Mouse (Mus musculus): ENCODE results near the gene Yif1a. TPM values are rescaled to one million over a fixed set of nuclear protein-coding genes. Genes with fewer than 3 reads are reported as not detected.

Yif1a gene
- polyA plus RNA-seq, 1 experiment from 2014 or later, result 105 TPM

DNA sequence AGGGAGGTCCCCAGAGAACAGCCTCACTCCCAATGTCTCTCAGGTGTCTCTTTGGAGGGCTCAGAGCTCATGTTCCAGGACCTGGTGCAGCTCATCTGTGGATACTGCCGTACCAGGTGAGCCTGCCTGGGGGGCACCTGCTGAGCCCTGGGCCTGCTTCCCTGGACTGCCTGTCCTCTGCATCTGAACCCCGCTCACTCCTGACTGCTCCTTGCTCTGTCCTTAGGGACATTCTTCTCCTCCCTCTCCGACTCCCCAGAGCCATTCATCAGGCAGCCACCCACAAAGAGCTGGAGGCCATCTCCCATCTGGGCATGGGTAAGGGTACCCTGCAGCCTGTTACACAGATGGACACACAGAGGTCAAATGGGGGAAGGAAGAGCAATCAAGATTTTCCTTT, 36.8 kb upstream of the Yif1a start:
- Histone ChIP-seq H3K27me3 (replicated peaks; ENCODE audit: insufficient read depth, low read length) (no peaks in the 10 kb centered on the region), H3K4me1 (ENCODE audit: insufficient read depth, low read depth, low read length) (no peaks in the 10 kb centered on the region), H3K9me3 (ENCODE audit: low read length) (no peaks in the 10 kb centered on the region), H3K4me2 (replicated peaks; ENCODE audit: low read depth, low read length) (peak overlapping the region; percentile 54), H3K4me3 (ENCODE audit: low read depth, low read length) (peak overlapping the region; percentile 14), H3K9ac (replicated peaks; ENCODE audit: low read depth) (no peak overlapping the region), H3K27ac (ENCODE audit: low read length) (no peak overlapping the region), H3K36me3 (ENCODE audit: insufficient read depth, low read length) (peaks cover 13% of the 10 kb centered on the region; the same call in 1 of the 2 replicates)
- TF ChIP-seq EP300 (IDR thresholded peaks at IDR 0.05) (no peak), CTCF (IDR thresholded peaks at IDR 0.05) (no peak)
- WGBS, result 35% methylated on average over 2 of the region's 3 CpGs
- ATAC-seq (no peak), DNase-seq (ENCODE audit: low spot score) (no peak)

DNA sequence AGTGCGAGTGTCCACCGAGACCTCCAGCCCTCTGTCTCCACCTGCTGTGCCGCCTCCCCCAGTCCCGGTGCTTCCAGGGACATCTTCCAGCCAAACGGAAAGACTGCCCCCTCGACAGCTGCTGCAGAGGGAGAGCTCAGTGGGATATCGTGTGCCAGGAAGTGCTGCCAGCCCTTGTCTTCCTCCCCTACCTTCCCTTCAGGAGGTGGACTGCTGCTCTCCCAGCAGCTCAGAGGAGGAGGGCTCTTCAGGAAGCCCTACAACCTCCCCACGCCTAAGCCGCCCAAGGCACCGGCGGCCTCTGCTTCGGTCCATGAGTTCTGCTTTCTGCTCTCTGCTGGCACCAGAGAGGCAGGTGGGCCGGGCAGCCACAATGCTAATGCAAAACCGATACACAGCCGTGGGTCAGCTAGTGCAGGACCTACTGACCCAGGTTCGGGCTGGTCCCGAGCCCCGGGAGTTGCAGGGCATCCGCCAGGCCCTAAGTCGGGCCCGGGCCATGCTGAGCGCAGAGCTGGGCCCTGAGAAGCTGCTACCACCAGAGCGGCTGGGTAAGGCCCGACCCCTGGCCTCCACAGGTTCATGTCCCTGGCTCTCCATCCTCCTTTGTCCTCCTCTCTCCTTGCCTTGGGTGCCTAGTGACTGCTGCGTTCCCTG, 36.0 kb upstream of the Yif1a start:
- Histone ChIP-seq H3K27ac (ENCODE audit: low read length) (no peak overlapping the region), H3K9me3 (ENCODE audit: low read length) (no peaks in the 10 kb centered on the region), H3K4me3 (ENCODE audit: low read depth, low read length) (no peak overlapping the region), H3K27me3 (replicated peaks; ENCODE audit: insufficient read depth, low read length) (no peaks in the 10 kb centered on the region), H3K36me3 (ENCODE audit: insufficient read depth, low read length) (peaks cover 10% of the 10 kb centered on the region; the same call in 1 of the 2 replicates), H3K4me2 (replicated peaks; ENCODE audit: low read depth, low read length) (0 out of 2 replicates have a peak overlapping the region, but pooled peaks have one; percentile 14), H3K9ac (replicated peaks; ENCODE audit: low read depth) (no peak overlapping the region), H3K4me1 (ENCODE audit: insufficient read depth, low read depth, low read length) (no peaks in the 10 kb centered on the region)
- TF ChIP-seq EP300 (IDR thresholded peaks at IDR 0.05) (no peak), CTCF (IDR thresholded peaks at IDR 0.05) (no peak)
- WGBS, result 44% methylated on average over 24 of the region's 25 CpGs
- DNase-seq (ENCODE audit: low spot score) (no peak), ATAC-seq (no peak)

DNA sequence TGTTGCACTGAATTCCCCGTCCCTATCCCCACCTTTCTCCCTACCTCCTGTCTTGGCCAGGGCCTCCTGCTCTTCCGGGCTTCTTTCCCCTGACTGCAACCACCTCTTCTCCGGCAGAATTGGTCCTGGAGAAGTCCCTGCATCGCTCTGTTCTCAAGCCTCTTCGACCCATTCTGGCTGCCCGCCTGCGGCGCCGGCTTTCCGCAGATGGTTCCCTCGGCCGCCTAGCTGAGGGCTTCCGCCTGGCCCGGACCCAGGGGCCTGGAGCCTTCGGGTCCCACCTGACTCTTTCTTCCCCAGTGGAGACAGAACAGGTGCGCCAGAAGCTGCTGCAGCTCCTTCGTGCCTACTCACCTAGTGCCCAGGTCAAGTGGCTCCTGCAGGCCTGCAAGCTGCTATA, 35.5 kb upstream of the Yif1a start:
- no peak for ATAC-seq
- H3K27me3 ChIP-seq (replicated peaks; ENCODE audit: insufficient read depth, low read length), result no peaks in the 10 kb centered on the region
- no peaks in the 10 kb centered on the region for H3K9me3 ChIP-seq (ENCODE audit: low read length)
- H3K27ac ChIP-seq (ENCODE audit: low read length), result no peak overlapping the region
- H3K9ac ChIP-seq (replicated peaks; ENCODE audit: low read depth), result no peak overlapping the region
- H3K4me2 ChIP-seq (replicated peaks; ENCODE audit: low read depth, low read length), result no peak overlapping the region
- no peak overlapping the region for H3K4me3 ChIP-seq (ENCODE audit: low read depth, low read length)
- WGBS, result 68% methylated on average over 17 of the region's 17 CpGs
- H3K36me3 ChIP-seq (ENCODE audit: insufficient read depth, low read length), result peaks cover 8% of the 10 kb centered on the region; the same call in 1 of the 2 replicates
- TF ChIP-seq EP300 (IDR thresholded peaks at IDR 0.05), result no peak
- no peak for TF ChIP-seq CTCF (IDR thresholded peaks at IDR 0.05)
- no peak for DNase-seq (ENCODE audit: low spot score)
- no peaks in the 10 kb centered on the region for H3K4me1 ChIP-seq (ENCODE audit: insufficient read depth, low read depth, low read length)

DNA sequence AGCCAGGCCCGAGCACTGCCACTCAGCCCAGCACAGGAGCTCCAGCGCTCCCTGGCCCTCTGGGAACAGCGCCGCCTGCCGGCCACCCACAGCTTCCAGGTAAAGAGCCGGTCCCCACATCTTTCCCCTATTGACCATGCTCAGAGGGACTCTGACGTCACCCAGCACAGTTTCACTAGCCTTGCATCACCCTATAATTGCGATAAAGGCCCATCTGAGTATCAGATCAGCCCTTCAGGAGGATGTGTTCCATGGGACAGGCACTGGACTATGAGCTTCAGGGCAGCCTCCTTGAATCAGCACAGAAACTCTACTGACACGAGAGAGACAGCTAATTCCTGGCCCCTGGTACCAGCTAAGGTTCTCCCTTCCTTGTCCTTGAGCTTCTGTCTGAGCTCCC, 34.4 kb upstream of the Yif1a start:
- Histone ChIP-seq H3K4me3 (ENCODE audit: low read depth, low read length) (no peak overlapping the region), H3K27me3 (replicated peaks; ENCODE audit: insufficient read depth, low read length) (no peaks in the 10 kb centered on the region), H3K27ac (ENCODE audit: low read length) (no peak overlapping the region), H3K9ac (replicated peaks; ENCODE audit: low read depth) (no peak overlapping the region), H3K4me2 (replicated peaks; ENCODE audit: low read depth, low read length) (no peak overlapping the region), H3K9me3 (ENCODE audit: low read length) (no peaks in the 10 kb centered on the region), H3K36me3 (ENCODE audit: insufficient read depth, low read length) (peaks cover 4% of the 10 kb centered on the region; the same call in 1 of the 2 replicates), H3K4me1 (ENCODE audit: insufficient read depth, low read depth, low read length) (no peaks in the 10 kb centered on the region)
- peak; percentile 76 for DNase-seq (ENCODE audit: low spot score)
- WGBS, result 28% methylated on average over 9 of the region's 9 CpGs
- peak; percentile 8; the same call in 1 of the 2 replicates for ATAC-seq
- TF ChIP-seq CTCF (IDR thresholded peaks at IDR 0.05), result peak; percentile 82
- no peak for TF ChIP-seq EP300 (IDR thresholded peaks at IDR 0.05)

DNA sequence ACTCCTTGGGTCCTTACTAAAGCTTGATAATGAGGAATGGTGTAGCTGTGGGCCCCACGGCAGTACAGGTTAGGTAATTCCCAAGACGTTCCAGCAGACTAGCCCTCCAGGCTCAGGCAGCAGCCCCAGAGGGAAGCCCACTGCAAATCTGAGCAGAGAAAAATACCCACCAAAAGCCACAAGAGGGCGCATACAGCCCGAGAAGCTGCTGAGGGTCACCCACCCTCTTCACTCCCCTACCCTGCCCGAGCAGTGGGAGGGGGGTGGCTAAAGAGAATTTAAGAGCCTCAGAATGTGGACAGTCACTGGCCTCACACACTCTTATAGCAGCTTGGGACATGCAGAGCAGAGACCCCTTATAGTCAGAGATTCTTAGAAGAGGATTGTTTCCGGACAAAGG, 32.1 kb upstream of the Yif1a start:
- no peaks in the 10 kb centered on the region for H3K9me3 ChIP-seq (ENCODE audit: low read length)
- no peak for TF ChIP-seq EP300 (IDR thresholded peaks at IDR 0.05)
- TF ChIP-seq CTCF (IDR thresholded peaks at IDR 0.05), result peak; percentile 75
- ATAC-seq (no peak), DNase-seq (ENCODE audit: low spot score) (peak; percentile 60)
- no peak overlapping the region for H3K4me3 ChIP-seq (ENCODE audit: low read depth, low read length)
- no peak overlapping the region for H3K4me2 ChIP-seq (replicated peaks; ENCODE audit: low read depth, low read length)
- H3K4me1 ChIP-seq (ENCODE audit: insufficient read depth, low read depth, low read length), result peaks cover 12% of the 10 kb centered on the region; the same call in 1 of the 2 replicates
- H3K9ac ChIP-seq (replicated peaks; ENCODE audit: low read depth), result no peak overlapping the region
- H3K27me3 ChIP-seq (replicated peaks; ENCODE audit: insufficient read depth, low read length), result no peaks in the 10 kb centered on the region
- no peak overlapping the region for H3K27ac ChIP-seq (ENCODE audit: low read length)
- H3K36me3 ChIP-seq (ENCODE audit: insufficient read depth, low read length), result no peaks in the 10 kb centered on the region
- 17% methylated on average over 6 of the region's 6 CpGs for WGBS

DNA sequence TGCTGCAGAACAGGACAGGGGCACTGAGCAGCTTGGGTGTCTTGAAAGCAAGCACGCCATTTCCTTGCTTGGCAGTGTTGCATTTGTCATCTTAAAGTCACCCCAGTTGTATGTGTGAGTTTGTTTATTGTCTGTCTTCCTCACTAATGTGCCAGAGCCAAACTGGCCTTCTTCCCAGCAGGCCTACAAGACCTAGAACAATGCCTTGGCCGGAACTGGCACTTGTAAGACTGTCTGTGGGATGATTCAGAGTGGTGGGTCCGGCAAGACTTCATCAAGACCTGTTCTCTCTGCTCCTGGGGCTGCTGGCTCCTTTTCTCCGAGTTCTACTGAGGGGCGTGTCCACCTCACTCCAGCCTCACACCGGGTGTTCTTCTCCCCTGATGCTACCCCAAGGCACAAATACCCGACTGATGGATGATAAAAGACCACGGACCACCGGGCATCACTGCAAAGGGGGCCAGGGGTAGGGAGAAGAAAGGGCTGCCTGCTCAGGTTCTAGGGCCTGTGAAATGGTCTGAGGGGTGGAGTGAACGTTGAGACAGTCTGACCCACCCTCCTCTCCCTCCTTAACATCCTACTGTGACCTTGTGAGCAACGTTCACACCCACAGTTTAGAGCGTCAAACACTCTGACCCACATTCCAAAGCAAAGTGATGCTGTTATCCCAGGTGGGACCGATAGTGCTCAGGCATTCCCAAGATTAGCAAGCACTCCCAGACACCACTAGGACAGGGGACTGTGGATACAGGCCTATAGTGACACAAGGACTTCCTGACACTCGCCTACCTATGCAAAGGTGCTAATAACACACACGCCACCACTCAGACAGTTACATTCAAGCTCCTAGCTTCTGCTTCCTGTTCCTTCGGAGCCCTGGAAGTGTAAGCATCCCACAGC, 30.2 kb upstream of the Yif1a start:
- Histone ChIP-seq H3K4me2 (replicated peaks; ENCODE audit: low read depth, low read length) (no peak overlapping the region), H3K36me3 (ENCODE audit: insufficient read depth, low read length) (no peaks in the 10 kb centered on the region), H3K9me3 (ENCODE audit: low read length) (no peaks in the 10 kb centered on the region), H3K4me1 (ENCODE audit: insufficient read depth, low read depth, low read length) (peaks cover 13% of the 10 kb centered on the region; the same call in 1 of the 2 replicates), H3K27me3 (replicated peaks; ENCODE audit: insufficient read depth, low read length) (no peaks in the 10 kb centered on the region), H3K4me3 (ENCODE audit: low read depth, low read length) (no peak overlapping the region), H3K27ac (ENCODE audit: low read length) (peak overlapping the region; percentile 66), H3K9ac (replicated peaks; ENCODE audit: low read depth) (no peak overlapping the region)
- ATAC-seq (peak; percentile 28), DNase-seq (ENCODE audit: low spot score) (peak; percentile 72)
- WGBS, result 21% methylated on average over 16 of the region's 16 CpGs
- TF ChIP-seq CTCF (IDR thresholded peaks at IDR 0.05), result no peak
- TF ChIP-seq EP300 (IDR thresholded peaks at IDR 0.05), result peak; percentile 69; the same call in 1 of the 2 replicates
